Mouse (Mus musculus) induced T-regulatory cell, adult 2 months (primary cell): Measurements from ENCODE around the gene Cdc27.
A peak's percentile ranks its signal among the peaks of the same experiment; 100 is the strongest.
"Not testable (repeated sequence)": the region's sequence is repeated elsewhere in the genome, so short reads cannot be mapped to it uniquely, and the experiment has no call there.

Source experiments
- DNase-seq: peaks from one replicate; pipeline ENCODE4 v3.0.0-alpha.2; 2012; ENCODE audit warnings: low read depth

Cdc27 gene

DNA sequence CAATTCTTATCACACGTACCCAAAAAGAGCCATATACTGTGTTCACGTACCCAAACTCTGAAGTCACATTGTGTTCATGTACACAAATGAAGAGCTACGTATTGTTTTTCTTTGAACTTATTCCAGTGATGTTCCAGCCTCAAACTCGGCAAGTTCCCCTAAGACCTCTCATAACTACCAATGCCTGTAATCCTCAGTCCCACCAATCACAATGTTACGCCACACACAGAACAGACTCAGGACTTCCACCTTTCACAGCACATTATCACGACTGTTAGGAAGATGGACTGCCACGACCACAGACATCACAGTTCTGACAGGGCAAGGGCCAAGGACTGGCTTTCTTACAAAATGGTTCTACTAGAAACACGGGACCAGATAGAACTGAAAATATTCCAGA lies 20.1 kb upstream of the Cdc27 start:
- DNase-seq = not testable (repeated sequence)

DNA sequence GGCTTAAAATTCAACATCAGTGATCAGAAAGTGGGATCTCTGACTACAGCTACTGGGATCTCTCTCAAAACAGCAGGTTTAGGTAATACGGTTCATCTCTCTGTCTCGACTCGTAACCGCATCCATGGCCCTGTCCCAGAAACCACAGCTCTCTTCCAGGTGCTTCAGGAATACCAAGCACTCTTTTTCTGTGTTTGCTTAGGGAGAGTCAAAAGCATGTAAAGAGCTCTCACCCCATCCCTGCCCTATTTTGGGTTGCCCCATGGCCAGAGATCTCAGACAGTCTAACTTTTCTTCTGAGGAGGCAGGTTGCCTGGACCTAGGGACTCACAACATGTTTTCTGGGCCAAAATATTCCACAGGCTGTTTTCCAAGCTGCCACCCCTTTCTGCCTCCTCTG lies 17.9 kb upstream of the Cdc27 start:
- no peak for DNase-seq

DNA sequence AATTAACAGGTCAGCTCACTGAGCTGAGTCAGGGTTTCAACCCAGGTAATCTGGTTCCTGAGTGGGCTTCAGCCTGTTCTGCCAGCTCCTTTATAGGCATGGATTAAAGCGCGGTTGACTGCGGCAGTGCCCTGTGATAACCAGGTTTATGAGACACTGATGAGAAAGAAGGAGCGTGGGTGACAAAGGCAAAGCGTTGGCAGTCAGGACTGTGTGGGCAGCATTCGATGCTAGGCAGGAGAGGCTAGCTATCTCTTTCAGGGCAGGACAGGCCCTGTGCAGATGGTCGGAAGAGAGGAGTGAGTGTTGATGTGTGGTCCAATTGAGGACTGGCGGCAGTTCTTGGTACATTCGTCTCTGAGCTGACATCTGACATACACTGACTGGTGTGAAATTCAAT lies 17.3 kb upstream of the Cdc27 start:
- no peak for DNase-seq

DNA sequence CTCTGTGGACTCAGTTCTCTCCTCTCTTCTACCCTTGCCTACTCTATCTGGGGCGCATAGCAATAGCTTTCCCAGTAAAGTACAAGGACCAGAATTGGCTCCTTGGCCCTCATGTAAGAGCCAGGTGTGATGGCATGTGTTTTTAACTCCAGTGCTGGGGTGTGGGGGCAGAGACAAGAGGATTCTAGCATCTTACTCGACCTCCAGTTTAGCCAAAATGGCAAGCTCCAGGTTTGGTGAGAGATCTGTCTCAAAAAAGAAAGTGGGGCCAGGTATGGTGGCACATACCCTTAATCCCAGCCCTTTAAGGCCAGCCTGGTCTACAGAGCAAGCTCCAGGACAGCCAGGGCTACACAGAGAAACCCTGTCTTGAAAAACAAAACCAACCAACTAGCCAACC lies 16.4 kb upstream of the Cdc27 start:
- no peak for DNase-seq

DNA sequence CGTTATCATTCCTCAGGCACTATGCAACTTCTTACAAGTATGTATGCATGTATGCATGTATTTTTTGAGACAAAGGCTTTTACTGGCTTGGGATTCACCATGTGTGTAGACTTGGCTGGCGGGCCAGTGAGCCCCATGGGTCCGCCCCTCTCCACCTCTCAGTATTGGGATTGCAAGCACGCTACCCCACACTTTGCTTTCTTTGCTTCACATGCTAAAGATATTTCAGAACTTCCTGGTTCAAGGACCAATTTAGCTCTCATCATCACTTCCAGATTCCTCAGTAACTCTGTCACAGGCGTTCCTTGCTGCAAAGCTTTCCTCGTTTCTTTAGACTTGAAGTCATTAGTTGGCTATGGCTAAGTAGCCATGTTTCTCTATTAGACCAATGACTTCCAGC lies 15.7 kb upstream of the Cdc27 start:
- no peak for DNase-seq

GRCm38 (mm10) chr11:104565172-104565571 lies 14.8 kb upstream of the Cdc27 start:
- no peak for DNase-seq

DNA sequence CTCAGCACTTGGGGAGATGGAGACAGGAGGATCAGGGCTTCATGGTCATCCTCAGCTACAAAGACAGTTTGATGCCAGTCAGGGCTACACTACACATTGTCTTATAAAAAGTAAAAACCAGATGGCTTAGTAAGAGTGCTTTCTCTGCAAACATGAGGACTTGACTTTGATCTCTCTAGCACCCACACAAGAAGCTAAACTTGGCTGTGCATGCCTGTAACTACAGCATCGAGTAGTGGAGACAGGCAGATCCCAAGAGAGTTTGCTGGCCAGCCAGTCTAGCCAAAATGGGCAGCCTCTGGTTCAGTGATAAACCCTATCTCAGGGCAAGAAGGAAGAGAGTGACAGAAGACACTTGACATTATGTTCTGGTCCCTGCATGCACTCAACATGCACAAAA lies 13.1 kb upstream of the Cdc27 start:
- no peak for DNase-seq

DNA sequence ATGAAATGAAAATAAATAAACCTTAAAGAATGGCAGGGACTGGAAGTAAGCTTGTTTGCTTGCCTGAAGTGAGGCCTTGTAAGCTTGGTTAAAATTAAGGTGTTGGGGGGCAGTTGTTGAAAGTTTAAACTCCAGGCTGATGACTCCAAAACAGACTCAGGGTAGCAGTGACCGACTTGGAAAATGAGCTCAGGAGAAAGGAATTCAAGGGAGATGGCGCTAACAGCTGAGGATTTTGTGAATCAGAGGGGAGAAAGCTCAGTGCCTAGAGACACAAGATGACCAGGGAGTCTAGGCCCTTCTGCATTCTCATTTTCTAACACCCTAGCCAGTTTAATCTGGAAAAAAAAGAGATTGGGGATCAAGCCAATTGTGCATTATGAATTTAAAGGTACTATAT lies 10.6 kb upstream of the Cdc27 start:
- DNase-seq = no peak

DNA sequence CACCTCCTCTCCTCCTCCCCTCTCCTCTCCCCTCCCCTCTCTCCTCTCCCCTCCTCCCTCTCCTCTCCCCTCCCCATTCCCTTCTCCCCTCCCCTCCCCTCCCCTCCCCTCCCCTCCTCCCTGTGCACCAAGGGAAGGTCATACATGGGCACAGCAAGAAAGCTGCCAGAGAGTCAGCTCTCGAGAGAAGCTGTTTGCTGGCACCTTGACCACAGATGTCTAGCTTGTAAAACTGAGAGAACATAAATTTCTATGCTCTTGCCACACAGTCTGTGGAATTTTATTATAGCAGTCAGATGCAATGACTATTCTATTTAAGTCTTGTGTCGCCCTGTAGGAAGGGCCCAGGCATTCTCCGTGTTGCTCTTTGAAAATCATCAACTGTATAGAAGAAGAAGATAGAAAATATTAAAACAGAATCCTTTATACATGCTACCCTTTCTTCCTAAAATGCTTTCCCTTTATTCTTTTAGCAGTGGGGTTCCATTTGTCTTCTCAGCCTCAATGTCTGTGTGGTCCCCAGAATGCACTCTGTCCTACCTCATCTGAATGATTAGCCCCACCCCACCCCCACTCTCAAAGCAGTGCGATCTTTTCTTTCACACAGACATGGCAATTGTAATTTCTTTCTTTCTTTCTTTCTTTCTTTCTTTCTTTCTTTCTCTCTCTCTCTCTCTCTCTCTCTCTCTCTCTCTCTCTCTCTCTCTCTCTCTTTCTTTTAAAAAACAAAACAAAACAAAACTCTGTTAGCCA lies 8.4 kb upstream of the Cdc27 start:
- DNase-seq = no peak

GRCm38 (mm10) chr11:104558065-104558464 lies 7.6 kb upstream of the Cdc27 start:
- no peak for DNase-seq

GRCm38 (mm10) chr11:104549438-104550405 lies 698 bp downstream of the Cdc27 start:
- DNase-seq = peak; percentile 85

GRCm38 (mm10) chr11:104547502-104547901 lies 2.9 kb downstream of the Cdc27 start:
- DNase-seq = no peak

DNA sequence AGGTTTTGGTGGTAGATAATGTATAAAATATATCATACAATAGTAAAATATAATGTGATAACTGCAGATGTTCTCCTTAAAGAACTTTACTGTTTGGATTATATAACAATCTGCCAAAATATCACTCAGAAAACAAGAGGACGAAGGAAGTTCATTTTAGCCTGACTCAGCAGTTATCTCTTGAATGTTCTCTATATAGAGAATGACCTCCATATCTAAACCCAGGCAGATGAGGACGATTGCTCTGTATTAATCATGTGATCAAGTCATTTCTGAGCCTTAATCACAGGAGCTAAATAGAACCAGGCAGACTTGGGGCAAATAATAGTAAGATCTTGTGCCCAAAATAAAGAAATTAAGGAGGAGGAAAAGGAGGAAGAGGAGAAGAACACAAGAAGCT lies 5.9 kb downstream of the Cdc27 start:
- no peak for DNase-seq

DNA sequence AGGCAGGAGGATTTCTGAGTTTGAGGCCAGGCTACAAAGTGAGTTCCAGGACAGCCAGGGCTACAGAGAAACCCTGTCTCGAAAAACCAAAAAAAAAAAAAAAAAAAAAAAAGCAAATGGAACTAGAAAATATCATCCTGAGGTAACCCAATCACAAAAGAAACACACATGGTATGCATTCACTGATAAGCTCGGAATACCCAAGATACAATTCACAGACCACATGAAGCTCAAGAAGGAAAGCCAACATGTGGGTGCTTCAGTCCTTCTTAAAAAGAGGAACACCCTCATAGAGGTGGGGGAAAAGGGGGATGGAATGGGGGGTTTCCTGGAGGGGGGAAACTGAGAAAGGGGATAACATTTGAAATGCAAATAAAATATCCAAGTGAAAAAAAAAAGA lies 7.1 kb downstream of the Cdc27 start:
- not testable (repeated sequence) for DNase-seq

DNA sequence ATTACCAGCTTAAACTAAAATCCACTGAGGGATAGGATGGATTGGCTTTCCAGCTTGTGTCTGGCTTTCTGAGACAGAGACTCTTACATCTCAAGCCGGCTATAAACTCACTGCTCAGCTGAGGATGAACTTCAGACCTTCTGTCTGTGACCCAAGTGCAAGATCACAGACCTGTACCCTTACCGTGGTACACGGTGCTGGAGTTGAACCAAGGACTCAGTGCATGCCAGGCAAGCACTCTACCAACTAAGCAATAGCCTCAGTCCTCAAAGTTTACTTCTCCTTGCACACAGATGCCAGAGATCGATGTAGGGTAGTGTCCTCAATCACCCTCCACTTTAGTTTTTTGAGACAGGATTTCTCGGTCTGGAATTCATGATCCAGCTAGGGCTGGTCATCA lies 10.6 kb downstream of the Cdc27 start:
- no peak for DNase-seq

DNA sequence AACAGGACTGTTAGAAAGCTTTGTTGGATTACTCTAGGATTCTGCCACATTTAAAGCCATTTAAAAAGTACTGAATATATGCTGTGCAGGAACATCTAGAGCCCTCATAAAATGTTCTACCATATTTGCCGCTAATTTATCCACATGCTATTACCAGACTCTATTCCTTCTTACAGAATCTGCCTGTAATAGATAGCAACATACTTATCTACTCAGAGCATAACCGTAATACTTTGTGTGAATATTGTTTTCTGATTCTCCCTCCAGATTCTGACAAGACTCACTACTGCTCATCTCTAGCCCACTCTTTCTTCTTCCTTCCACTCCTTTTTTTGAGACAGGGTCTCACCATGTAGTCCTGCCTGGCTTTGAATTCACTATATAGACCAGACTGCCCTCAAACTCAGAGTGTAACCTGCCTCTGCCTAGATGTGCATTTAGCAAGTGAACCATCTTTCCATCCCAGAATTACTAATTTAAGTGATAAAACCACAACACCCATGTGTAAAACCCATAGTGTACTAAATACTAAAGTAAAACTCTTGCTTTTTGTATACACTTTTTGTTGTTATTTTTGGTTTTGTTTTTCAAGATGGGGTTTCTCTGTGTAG lies 12.4 kb downstream of the Cdc27 start:
- DNase-seq = no peak

GRCm38 (mm10) chr11:104536843-104537242 lies 13.6 kb downstream of the Cdc27 start:
- DNase-seq = no peak

DNA sequence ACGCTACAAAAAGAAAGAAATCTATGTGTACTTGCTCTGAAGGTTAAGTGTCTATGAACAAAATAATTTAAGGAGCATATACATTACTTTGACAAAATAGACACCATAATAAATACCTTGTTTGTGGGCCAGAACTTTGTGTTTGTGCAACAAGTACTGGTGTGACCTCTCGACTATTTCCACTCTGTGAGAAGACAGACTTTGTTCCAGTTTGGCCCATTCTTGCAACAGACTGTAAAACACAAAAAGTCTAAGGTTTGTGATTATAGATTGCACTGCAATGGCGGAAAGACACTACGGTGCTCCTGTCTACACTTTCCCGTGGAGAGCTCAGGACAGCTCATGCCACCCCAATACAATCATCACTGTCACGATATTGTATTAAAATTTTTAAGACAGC lies 24.5 kb downstream of the Cdc27 start:
- no peak for DNase-seq

DNA sequence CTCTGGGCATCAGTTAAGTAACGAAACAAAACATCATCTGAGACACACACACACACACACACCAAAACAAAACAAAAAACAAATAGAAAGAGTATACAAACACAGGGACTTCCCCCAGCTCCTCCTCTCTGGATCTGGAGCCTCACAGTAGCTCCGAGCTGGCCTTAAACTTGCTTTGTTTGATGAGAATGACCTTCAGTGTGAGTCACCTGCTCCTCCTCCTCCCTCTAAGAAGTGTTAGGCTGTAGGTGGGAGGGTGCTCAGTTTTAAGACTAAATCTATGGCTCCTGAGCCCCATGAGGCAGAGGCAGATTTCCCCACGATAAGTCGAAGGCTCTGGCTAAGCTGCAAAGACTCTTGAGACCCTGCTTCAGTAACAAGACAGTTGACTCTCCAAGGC lies 38.0 kb downstream of the Cdc27 start:
- no peak for DNase-seq

- DNase-seq = peak; percentile 65
These were observed 39.8 kb downstream of the Cdc27 start for GRCm38 (mm10) chr11:104510606-104511005.

DNA sequence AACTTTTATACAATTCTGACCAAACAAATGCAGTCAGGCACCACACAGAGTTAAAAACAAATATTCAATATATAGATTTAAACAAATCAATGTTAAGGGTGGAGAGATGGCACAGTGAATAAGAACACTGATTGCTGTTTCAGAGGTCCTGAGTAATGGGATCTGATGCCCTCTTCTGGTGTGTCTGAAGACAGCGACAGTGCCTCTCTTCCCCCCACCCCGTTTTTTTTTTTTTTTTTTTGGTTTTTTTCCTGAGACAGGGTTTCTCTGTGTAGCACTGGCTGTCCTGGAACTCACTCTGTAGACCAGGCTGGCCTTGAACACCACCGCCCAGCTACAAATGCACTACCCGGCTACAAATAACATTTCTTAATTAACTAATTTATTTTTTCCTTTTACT lies 42.0 kb downstream of the Cdc27 start:
- DNase-seq = no peak

GRCm38 (mm10) chr11:104488292-104488691 lies 62.1 kb downstream of the Cdc27 start:
- DNase-seq = no peak

GRCm38 (mm10) chr11:104481971-104482370 lies 68.4 kb downstream of the Cdc27 start:
- DNase-seq = no peak
